Mouse (Mus musculus): ENCODE data around the gene Il1rap. TPM values are rescaled to one million over a fixed set of nuclear protein-coding genes. Genes with fewer than 3 reads are reported as not detected.

Gene Il1rap
- polyA plus RNA-seq (2012; ENCODE audit: low replicate concordance) = 1.2 and 1.6 TPM in 2 replicates

DNA sequence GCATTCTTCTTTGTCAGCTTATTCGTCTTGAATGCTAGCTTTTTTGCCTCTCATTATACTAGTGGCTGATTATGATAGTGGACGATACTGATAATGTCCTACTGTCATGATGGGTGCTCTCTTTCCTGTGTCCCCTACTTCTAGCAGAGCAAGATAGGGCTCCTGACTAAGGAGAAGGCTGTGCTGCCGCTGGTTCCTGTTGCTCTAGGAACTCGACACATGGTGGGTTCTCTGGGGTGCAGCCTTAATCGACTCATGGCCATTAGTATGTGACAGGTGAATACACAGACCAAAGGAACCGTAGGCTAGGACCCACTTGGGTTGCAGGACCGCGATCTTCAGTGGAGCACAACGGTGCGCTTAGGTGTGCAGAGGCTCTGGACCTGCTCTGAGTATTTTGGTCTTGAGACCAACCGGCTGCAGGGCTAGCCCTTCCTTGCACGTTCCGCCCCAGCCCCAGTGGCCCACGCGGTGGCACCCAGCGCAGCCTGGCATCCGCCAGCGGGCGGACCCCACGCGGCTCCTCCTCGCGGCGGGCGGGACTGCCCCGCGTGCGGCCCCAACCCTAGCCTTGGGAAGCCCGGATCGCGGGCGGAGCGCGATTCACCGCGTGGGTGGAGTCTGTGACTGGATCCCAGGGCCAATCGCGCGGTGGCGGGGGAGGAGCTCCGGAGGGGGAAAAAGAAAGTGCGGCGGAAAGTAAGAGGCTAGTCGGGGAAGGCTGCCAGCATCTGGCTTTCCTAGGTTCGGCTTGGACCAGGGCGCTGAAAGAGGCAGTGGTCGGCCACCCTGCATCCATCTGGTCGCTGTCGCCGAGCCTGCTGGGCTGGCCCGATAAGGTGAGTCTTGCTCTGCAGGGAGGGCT lies at the start of gene Il1rap:
Gene Il1rap, plus strand, starts transcription at position 657 of the 865 bp plus-strand sequence.

Other genes with a start within 250 kb of the Il1rap start
- gene Cldn1, start 209.9 kb upstream of the Il1rap start, polyA plus RNA-seq (2012; ENCODE audit: low replicate concordance) = 0.09 and 0.15 TPM in 2 replicates
- gene Cldn16, start 118.6 kb upstream of the Il1rap start, polyA plus RNA-seq (2012; ENCODE audit: low replicate concordance) = not detected in 2 replicates
- gene Tmem207, start 54.9 kb upstream of the Il1rap start, polyA plus RNA-seq (2012; ENCODE audit: low replicate concordance) = not detected in 2 replicates